Comparison of ENCODE assay signal across 19 mouse cellular contexts in genomic region chr19:56471934-56472333, GRCm38 (mm10). TPM values are rescaled to one million over a fixed set of nuclear protein-coding genes. Genes with fewer than 3 reads are reported as not detected.
"Had no signal": no experiment of that assay in that cellular context is flagged by ENCODE, and none has a peak within 500 bp of the region (broad histone marks: within the 10 kb centered on the region; RNA-seq: fewer than 3 reads in every experiment).

No protein-coding gene starts in this region.

- H3K27ac ChIP-seq: kidney, embryonic 15.5 days; limb, embryonic 12.5 days; limb, embryonic 15.5 days; liver, embryonic 14.5 days; macrophage; midbrain, embryonic 13.5 days; stomach, embryonic 15.5 days had no signal

- H3K27me3 ChIP-seq: limb, embryonic 15.5 days; stomach, embryonic 15.5 days had no signal

- ATAC-seq: liver, postnatal 0 days; lung, postnatal 0 days; midbrain, embryonic 13.5 days had no signal

- H3K9me3 ChIP-seq: kidney, embryonic 15.5 days; limb, embryonic 12.5 days; limb, embryonic 15.5 days; midbrain, embryonic 13.5 days; stomach, embryonic 15.5 days had no signal

- H3K4me3 ChIP-seq: kidney, embryonic 15.5 days; limb, embryonic 12.5 days; limb, embryonic 15.5 days; midbrain, embryonic 13.5 days; stomach, embryonic 15.5 days had no signal

- H3K9ac ChIP-seq: kidney, embryonic 15.5 days; limb, embryonic 12.5 days; limb, embryonic 15.5 days; liver, embryonic 14.5 days; liver, postnatal 0 days; lung, embryonic 14.5 days; midbrain, embryonic 13.5 days; stomach, embryonic 15.5 days had no signal

- H3K36me3 ChIP-seq: kidney, embryonic 15.5 days; limb, embryonic 12.5 days; limb, embryonic 15.5 days; midbrain, embryonic 13.5 days; stomach, embryonic 15.5 days had no signal

- DNase-seq: kidney, adult 11 months; kidney, adult 8-10 months; kidney, postnatal 10 days; kidney, postnatal 36 days; left cerebral cortex, postnatal 4 days; liver, postnatal 0 days; lung, embryonic 14.5 days; right cerebral cortex, postnatal 25 days; spleen, adult 18-20 months; thymus, postnatal 25 days had no signal

- H3K4me2 ChIP-seq: kidney, embryonic 15.5 days; limb, embryonic 12.5 days; limb, embryonic 15.5 days; liver, embryonic 11.5 days; lung, embryonic 14.5 days; midbrain, embryonic 13.5 days; stomach, embryonic 15.5 days had no signal

RNA-seq across cellular contexts. Expression of gene Plekhs1, which starts 10.5 kb away (rescaled TPM):
- polyA plus RNA-seq: limb, embryonic 15.5 days; liver, embryonic 11.5 days; liver, postnatal 0 days; macrophage had no signal
